Mouse (Mus musculus) kidney, postnatal 0 days (tissue): ENCODE data around the gene Cdc45. TPM values are rescaled to one million over a fixed set of nuclear protein-coding genes. Genes with fewer than 3 reads are reported as not detected.
A peak's percentile ranks its signal among the peaks of the same experiment; 100 is the strongest.
"Not testable (repeated sequence)": the region's sequence is repeated elsewhere in the genome, so short reads cannot be mapped to it uniquely, and the experiment has no call there.

Experiments used
- ATAC-seq: fragments of 200-750 bp; cut with Nextera tagmentation; replicated peaks from 2 replicates; pipeline ENCODE4 v1.8.0; 2017; ENCODE audit warnings: low read depth, moderate number of reproducible peaks, moderate TSS enrichment, moderate library complexity; ENCODE audit not compliant: low FRiP score
- DNase-seq: peaks from one replicate; pipeline ENCODE4 v3.0.0-alpha.2; 2016; ENCODE audit warnings: low spot score
- H3K27ac ChIP-seq: fragments of 300-500 bp; sonication (generic); 2 replicates; pipeline ENCODE4 v1.5.1; 2014; ENCODE audit warnings: mild to moderate bottlenecking
- H3K27me3 ChIP-seq: fragments of 300-500 bp; sonication (generic); 2 replicates; pipeline ENCODE4 v1.6.1; 2014; ENCODE audit warnings: low read length, mixed read lengths; ENCODE audit not compliant: insufficient read depth
- H3K36me3 ChIP-seq: fragments of 300-500 bp; sonication (generic); 2 replicates; pipeline ENCODE4 v1.6.1; 2014; ENCODE audit warnings: low read length, mixed read lengths; ENCODE audit not compliant: insufficient read depth
- H3K4me1 ChIP-seq: fragments of 300-500 bp; sonication (generic); replicated peaks from 2 replicates; pipeline ENCODE4 v1.6.1; 2014; ENCODE audit warnings: antibody characterized with exemption, low read length, mixed read lengths; ENCODE audit not compliant: insufficient read depth
- H3K4me2 ChIP-seq: fragments of 300-500 bp; sonication (generic); 2 replicates; pipeline ENCODE4 v1.6.1; 2014; ENCODE audit warnings: mild to moderate bottlenecking, low read length, moderate library complexity, mixed read lengths
- H3K4me3 ChIP-seq: fragments of 300-500 bp; sonication (generic); replicated peaks from 2 replicates; pipeline ENCODE4 v1.5.1; 2014; ENCODE audit warnings: low read depth, low read length
- H3K9ac ChIP-seq: fragments of 300-500 bp; sonication (generic); 2 replicates; pipeline ENCODE4 v1.6.1; 2014; ENCODE audit warnings: low read depth, low read length
- H3K9me3 ChIP-seq: fragments of 300-500 bp; sonication (generic); replicated peaks from 2 replicates; pipeline ENCODE4 v1.6.1; 2016; ENCODE audit warnings: low read length, inconsistent platforms, mixed read lengths
- CTCF ChIP-seq: IDR thresholded peaks from 2 replicates; pipeline ENCODE4 v1.5.1; 2016; ENCODE audit warnings: antibody characterized with exemption, low read depth, mild to moderate bottlenecking, moderate library complexity
- WGBS: fragments of 180-500 bp; shearing (Covaris S2); extraction: QIAGEN DNeasy Blood & Tissue Kit; methylation state at CpG from one replicate; pipeline ENCODE4 v1.1.7; 2014; 5-methylcytosine and 5-hydroxymethylcytosine counted together
- polyA plus RNA-seq: library from polyadenylated mRNA; unstranded; fragments of >200 nt; fragmentation: Nextera tagmentation; extraction: Ambion mirVana; gene quantifications from 2 replicates; pipeline ENCODE4 v1.2.1, GENCODE M21; 2015

Gene Cdc45
- polyA plus RNA-seq = 20.1 and 24.9 TPM in 2 replicates

DNA sequence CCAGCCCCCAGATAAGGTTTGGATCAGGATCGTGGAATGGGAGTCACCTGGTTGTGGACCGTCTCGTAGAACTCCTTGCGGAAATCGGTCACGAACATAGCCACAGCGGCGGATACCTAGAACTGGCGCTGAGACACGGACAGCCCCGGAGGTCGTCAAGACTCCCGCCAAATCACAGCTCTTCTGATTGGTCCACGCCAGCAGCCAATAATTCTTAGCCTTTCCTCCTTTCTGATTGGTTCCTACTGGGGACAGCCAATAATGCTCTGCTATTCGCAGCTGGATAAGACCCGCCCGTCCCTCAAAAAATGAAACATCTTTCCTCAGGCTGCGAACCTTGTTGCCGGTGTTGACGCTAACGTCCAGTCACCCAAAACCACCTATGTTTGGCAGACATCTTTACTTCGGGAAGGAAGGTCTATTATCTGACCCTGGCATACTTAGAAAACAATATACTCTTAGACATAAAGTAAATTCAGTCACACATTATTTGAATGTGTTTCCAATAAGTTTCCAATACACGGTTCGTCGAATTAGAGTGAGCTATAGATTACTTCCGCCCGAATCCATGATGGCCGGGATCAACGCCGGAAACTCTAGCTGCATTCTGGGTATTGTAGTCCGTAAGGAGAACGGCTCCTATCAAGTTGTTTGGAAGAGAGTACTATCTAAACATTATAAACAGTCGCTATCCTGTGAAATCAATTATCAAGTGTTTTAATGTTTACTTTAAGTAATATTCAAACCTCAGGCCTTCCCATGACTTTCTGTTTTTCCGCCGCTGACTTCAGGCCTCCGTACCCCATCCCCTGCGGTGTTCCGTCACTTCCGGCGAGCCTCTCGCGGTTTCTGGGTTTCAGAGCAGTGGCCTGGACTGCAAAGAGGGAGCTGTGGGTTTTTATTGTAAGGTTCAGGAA lies at the start of gene Cdc45, which contains the start of gene Ufd1:
Cdc45 (minus strand) TSS at position 520 of the 917 bp plus-strand sequence.
Ufd1 (plus strand) TSS at position 312 of the 917 bp plus-strand sequence.
- no peaks in the 10 kb centered on the region for H3K27me3 ChIP-seq
- peak; percentile 95 for ATAC-seq
- TF ChIP-seq CTCF = no peak
- H3K4me1 ChIP-seq = peaks cover 5% of the 10 kb centered on the region
- under 1% methylated on average over 42 of the region's 42 CpGs for WGBS
- peak within 1 kb of the TSS; percentile 89 for H3K9ac ChIP-seq
- H3K36me3 ChIP-seq = peaks cover 24% of the 10 kb centered on the region
- H3K27ac ChIP-seq = peak within 1 kb of the TSS; percentile 92
- peak within 1 kb of the TSS; percentile 77 for H3K4me2 ChIP-seq
- H3K4me3 ChIP-seq = peak within 1 kb of the TSS; percentile 95
- H3K9me3 ChIP-seq = no peaks in the 10 kb centered on the region
- DNase-seq = peak; percentile 99

DNA sequence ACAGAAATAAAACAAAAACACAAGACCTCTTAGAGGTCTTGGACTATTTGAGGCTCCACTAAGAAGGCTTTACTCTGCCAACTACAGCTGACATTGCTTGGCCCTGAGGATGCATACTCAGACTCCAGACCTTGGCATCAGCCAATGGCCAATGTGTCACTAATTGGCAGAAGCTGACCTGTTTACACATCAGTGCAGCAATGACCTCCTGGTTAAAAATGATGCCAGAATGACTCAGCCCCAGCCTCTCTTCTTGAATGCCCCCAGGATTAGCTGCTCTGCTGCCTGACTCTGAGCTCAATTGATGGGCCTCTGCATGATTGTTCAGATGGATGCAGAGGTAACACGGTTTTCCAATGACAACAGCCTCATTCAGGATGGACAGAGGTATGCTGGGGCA lies 48.4 kb upstream of the Cdc45 start:
- ATAC-seq (peak; percentile 74), DNase-seq (peak; percentile 8)
- Histone ChIP-seq H3K4me3 (no peak overlapping the region), H3K36me3 (no peaks in the 10 kb centered on the region), H3K4me2 (no peak overlapping the region), H3K9ac (no peak overlapping the region), H3K4me1 (no peaks in the 10 kb centered on the region), H3K27me3 (no peaks in the 10 kb centered on the region), H3K9me3 (no peaks in the 10 kb centered on the region), H3K27ac (no peak overlapping the region)
- 63% methylated on average over 1 of the region's 1 CpGs for WGBS
- no peak for TF ChIP-seq CTCF

DNA sequence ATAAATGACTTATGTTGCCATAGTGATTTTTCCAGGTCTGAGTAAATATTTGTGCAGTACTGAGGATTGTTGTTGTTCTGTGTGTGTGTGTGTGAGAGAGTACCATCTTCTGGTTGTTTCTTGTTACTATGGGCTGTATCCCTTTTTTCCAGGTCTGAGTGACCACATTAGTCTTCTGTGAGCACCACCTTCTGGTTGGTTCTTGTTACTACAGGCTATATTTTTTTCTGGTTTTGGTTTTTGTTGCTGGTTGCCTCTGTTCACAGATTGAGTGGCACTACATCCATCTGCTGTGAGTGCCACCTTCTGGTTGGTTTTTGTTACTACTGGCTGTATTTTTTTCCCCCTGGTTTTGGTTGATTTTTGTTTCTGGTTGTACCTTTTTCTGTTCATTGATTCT lies 46.8 kb upstream of the Cdc45 start:
- DNase-seq (peak; percentile 72), ATAC-seq (no peak; the same call in 1 of the 2 replicates)
- TF ChIP-seq CTCF = peak; percentile 67

DNA sequence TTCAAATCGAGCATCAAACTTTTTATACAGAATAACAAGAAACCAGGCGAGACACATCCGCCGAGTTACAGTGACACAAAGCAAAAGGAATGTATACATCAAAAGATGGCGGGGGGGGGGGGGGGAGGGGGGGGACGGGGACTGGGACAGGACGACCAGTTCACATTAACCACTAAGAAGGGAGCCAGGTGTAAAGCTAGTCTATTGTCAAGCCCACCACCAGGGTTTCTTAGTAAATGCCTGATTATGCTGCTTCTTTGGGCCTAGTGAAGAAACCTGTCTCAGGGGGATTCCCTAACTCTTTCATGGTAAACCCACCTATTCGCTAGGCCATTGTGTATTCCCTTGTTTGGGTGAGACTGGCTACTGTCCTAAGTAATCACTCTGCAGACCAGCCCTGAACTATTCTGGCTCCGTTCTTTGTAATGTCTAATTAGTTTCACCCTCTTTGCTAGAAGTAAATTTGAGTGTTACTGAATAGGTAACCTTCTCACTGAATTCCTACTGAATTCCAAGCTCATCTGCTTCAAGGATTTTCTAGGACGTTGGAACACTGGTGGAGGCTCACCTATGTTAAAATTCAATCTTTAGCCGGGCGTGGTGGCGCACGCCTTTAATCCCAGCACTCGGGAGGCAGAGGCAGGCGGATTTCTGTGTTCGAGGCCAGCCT lies 37.9 kb upstream of the Cdc45 start:
- not testable (repeated sequence) for H3K4me1 ChIP-seq, H3K36me3 ChIP-seq, H3K27ac ChIP-seq, H3K9me3 ChIP-seq, H3K4me3 ChIP-seq, H3K4me2 ChIP-seq, DNase-seq, H3K27me3 ChIP-seq, ATAC-seq, H3K9ac ChIP-seq
- WGBS = 89% methylated on average over 15 of the region's 17 CpGs

More for the DNA sequence above, 46.8 kb upstream of the Cdc45 start:
- Histone ChIP-seq H3K27ac (no peak overlapping the region), H3K27me3 (no peaks in the 10 kb centered on the region), H3K4me3 (no peak overlapping the region), H3K4me1 (no peaks in the 10 kb centered on the region), H3K4me2 (no peak overlapping the region), H3K9me3 (no peaks in the 10 kb centered on the region), H3K9ac (no peak overlapping the region), H3K36me3 (no peaks in the 10 kb centered on the region)

DNA sequence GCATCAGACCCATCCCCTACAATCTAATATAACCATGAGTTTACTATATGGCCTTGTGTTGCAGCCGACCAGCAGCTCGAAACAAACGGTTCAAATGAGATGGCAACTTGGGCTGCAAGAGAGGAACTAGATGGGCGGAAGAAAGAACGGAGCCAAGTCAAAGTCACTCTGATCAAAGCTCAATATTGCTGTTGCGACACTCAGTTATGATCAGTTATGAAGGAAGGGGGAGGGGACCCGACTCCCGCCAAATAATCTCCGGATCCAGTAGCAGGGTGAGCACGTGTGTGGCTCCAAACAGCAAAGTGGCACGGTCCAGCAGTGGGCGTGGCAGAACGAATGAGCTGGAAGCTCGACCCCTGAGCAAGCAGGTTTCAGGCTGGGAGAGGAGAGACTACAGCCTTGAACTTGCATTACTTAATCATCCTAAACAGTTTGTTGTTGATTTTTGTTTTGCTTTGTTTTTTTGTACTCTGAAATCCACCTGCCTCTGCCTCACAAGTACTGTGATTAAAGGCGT lies 34.6 kb upstream of the Cdc45 start:
- ATAC-seq (no peak), DNase-seq (no peak)
- no peaks in the 10 kb centered on the region for H3K4me1 ChIP-seq
- H3K27ac ChIP-seq = no peak overlapping the region
- H3K36me3 ChIP-seq = no peaks in the 10 kb centered on the region
- no peak overlapping the region for H3K9ac ChIP-seq
- H3K9me3 ChIP-seq = no peaks in the 10 kb centered on the region
- no peak overlapping the region for H3K4me3 ChIP-seq
- TF ChIP-seq CTCF = no peak
- 90% methylated on average over 15 of the region's 15 CpGs for WGBS
- no peak overlapping the region for H3K4me2 ChIP-seq
- H3K27me3 ChIP-seq = no peaks in the 10 kb centered on the region

DNA sequence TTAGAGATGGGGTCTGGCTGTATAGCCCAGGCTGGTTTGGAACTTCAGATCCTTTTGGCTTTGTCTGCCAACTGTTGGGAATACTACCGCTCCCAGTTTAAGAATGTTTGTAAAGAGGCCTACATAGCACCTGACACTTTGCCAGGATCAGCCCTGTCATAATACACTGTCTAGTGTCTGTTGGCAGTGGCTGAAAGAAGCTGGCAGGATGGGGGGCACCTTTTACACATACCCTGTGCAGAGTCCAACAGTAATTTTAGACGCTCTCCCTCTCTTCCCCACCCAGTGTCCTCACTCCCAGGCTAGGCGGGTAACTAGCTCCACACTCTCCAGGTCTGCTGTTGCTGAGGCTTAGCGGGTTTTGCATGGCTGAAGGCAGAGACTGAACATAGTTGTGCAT lies 26.6 kb upstream of the Cdc45 start:
- WGBS = 97% methylated on average over 4 of the region's 4 CpGs
- Histone ChIP-seq H3K27ac (no peak overlapping the region), H3K9me3 (no peaks in the 10 kb centered on the region), H3K9ac (no peak overlapping the region), H3K4me3 (no peak overlapping the region), H3K27me3 (no peaks in the 10 kb centered on the region), H3K4me1 (0 out of 2 replicates have a peak, but pooled peaks cover 4% of the 10 kb centered on the region), H3K36me3 (0 out of 2 replicates have a peak, but pooled peaks cover 19% of the 10 kb centered on the region), H3K4me2 (no peak overlapping the region)
- DNase-seq (no peak), ATAC-seq (no peak)
- no peak for TF ChIP-seq CTCF
